Mouse (Mus musculus) testis, adult 2 months (tissue): ENCODE measurements at regions not wholly inside any gene's neighbourhood (a gene's known extent, or its start where the extent isn't known, plus 50 kb on each side); places are given as distances from the start of the nearest gene placed in this dataset.

ENCODE experiments used
- CTCF ChIP-seq: fragments of 200-500 bp; IDR thresholded peaks from 2 replicates; pipeline ENCODE4 v1.5.1; 2012; ENCODE audit warnings: low read depth, mild to moderate bottlenecking, inconsistent platforms, low read length, moderate library complexity; ENCODE audit not compliant: control insufficient read depth, insufficient read depth, insufficient replicate concordance
- POLR2A ChIP-seq: fragments of 200-500 bp; IDR thresholded peaks from 2 replicates; pipeline ENCODE4 v1.6.1; 2012; ENCODE audit warnings: low read depth, mild to moderate bottlenecking, inconsistent platforms, low read length, moderate library complexity; ENCODE audit not compliant: control insufficient read depth

GRCm38 (mm10) chr17:9910856-9911255 lies 241.3 kb upstream of the Pabpc6 start:
- TF ChIP-seq CTCF = no peak
- no peak for TF ChIP-seq POLR2A
